Mouse (Mus musculus) lung, embryonic 14.5 days (tissue): Measurements from ENCODE around the gene Ddx58. TPM values are rescaled to one million over a fixed set of nuclear protein-coding genes. Genes with fewer than 3 reads are reported as not detected.

Source experiments
- ATAC-seq: fragments of 200-750 bp; cut with Nextera tagmentation; 2 replicates; pipeline ENCODE4 v1.8.0; 2017; ENCODE audit warnings: mild to moderate bottlenecking, moderate TSS enrichment, moderate library complexity; ENCODE audit not compliant: insufficient read depth
- DNase-seq: peaks from one replicate; pipeline ENCODE4 v3.0.0-alpha.2; 2015
- H3K27ac ChIP-seq: fragments of 300-500 bp; sonication (generic); 2 replicates; pipeline ENCODE4 v1.5.1; 2014; ENCODE audit warnings: low read depth, mild to moderate bottlenecking, moderate library complexity
- H3K27me3 ChIP-seq: fragments of 300-500 bp; sonication (generic); 2 replicates; pipeline ENCODE4 v1.6.1; 2014; ENCODE audit warnings: low read length, control low read depth; ENCODE audit not compliant: insufficient read depth
- H3K36me3 ChIP-seq: fragments of 300-500 bp; sonication (generic); 2 replicates; pipeline ENCODE4 v1.6.1; 2014; ENCODE audit warnings: control low read depth; ENCODE audit not compliant: insufficient read depth
- H3K4me1 ChIP-seq: fragments of 300-500 bp; sonication (generic); 2 replicates; pipeline ENCODE4 v1.6.1; 2014; ENCODE audit warnings: antibody characterized with exemption, control low read depth; ENCODE audit not compliant: insufficient read depth
- H3K4me2 ChIP-seq: fragments of 300-500 bp; sonication (generic); 2 replicates; pipeline ENCODE4 v1.6.1; 2014; ENCODE audit warnings: mild to moderate bottlenecking
- H3K4me3 ChIP-seq: fragments of 300-500 bp; sonication (generic); 2 replicates; pipeline ENCODE4 v1.5.1; 2014; ENCODE audit warnings: low read depth, low read length
- H3K9ac ChIP-seq: fragments of 300-500 bp; sonication (generic); 2 replicates; pipeline ENCODE4 v1.6.1; 2014
- H3K9me3 ChIP-seq: fragments of 300-500 bp; sonication (generic); 2 replicates; pipeline ENCODE4 v1.6.1; 2016; ENCODE audit warnings: low read depth, low read length, control low read depth
- CTCF ChIP-seq: IDR thresholded peaks from 2 replicates; pipeline ENCODE4 v1.5.1; 2016; ENCODE audit warnings: antibody characterized with exemption, low read depth
- WGBS: fragments of 180-500 bp; shearing (Covaris S2); extraction: QIAGEN DNeasy Blood & Tissue Kit; methylation state at CpG from one replicate; pipeline ENCODE4 v1.1.7; 2014; 5-methylcytosine and 5-hydroxymethylcytosine counted together
- polyA plus RNA-seq: library from polyadenylated mRNA; unstranded; fragments of >200 nt; fragmentation: Nextera tagmentation; extraction: Ambion mirVana; gene quantifications from 2 replicates; pipeline ENCODE4 v1.2.1, GENCODE M21; 2014

Gene Ddx58
- polyA plus RNA-seq, 1 experiment from 2014 or later: 7.6 TPM

DNA sequence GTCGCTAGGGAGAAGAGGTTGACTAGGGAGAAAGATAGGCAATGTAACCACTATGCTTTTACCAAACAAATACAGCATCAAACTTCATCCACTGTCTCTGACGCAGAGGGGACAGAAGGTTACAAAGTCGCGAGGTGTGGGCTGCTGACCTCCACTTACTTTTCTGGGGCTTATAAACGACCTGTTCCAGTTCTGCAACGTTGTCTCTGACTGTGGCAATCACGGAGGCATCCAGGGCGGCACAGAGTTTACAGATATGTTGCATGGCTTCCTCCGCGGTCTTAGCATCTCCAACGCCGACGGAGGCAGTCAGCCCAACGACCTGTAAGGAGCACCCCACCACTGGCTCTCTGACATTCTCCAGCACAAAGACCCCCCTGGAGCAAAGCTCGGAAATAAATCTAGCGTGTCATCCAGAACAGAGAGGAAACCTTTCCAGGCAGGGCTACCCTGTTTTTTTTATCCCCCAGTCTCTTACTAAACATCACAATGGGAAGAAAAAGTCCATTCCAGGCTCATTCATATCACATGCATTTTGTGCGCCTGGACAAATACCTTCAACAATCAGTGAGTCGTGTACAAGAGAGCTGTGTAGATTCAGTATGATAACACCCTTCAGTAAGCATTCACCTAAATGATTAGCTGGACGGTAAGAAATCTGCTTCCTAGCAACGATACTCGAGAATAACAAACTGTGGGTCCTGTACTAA lies 17.6 kb downstream of the Ddx58 start:
- 40% methylated on average over 21 of the region's 21 CpGs for WGBS
- no peak for DNase-seq
- H3K4me1 ChIP-seq: no peaks in the 10 kb centered on the region
- no peak for ATAC-seq
- H3K27ac ChIP-seq: no peak overlapping the region
- H3K36me3 ChIP-seq: no peaks in the 10 kb centered on the region
- TF ChIP-seq CTCF: no peak
- no peak overlapping the region for H3K4me3 ChIP-seq
- no peaks in the 10 kb centered on the region for H3K27me3 ChIP-seq
- H3K9me3 ChIP-seq: no peaks in the 10 kb centered on the region
- no peak overlapping the region for H3K9ac ChIP-seq
- no peak overlapping the region for H3K4me2 ChIP-seq

DNA sequence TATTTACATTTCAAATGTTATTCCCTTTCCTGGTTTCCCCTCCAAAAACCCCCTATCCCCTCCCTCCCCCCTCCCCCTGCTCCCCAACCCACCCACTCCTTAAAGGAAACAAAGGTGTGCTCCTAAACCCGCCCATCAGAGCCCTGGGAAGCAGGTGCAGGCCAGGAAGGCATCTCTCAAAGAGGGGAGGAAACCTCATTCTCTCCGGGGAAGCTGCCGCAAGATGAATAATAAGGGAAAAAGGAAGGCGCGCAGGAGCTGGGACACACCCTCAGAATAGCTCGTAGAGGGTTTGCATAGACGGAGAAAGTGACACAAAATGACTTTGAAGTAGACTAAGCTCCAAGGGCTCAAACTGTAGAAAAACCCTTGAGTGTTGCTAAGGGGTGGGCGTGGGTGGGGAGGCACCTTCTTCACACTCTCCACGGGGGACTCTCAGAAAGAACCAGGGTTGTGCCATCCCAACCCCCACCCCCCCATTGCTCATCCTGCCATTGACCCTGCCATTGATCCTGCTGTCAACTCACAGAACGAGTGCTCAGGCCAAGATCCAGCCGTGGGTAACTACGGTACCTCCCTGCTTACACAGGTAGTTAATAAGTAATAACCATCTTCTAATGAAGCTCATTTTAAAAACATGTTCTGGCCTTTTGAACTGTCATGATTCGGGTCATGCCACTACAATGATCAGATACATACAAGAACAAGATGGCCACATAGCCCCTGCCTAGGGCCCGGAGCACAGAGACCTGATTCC lies 18.4 kb downstream of the Ddx58 start:
- H3K9me3 ChIP-seq: no peaks in the 10 kb centered on the region
- no peak for DNase-seq
- H3K4me2 ChIP-seq: peak overlapping the region; percentile 39; the same call in 1 of the 2 replicates
- no peak overlapping the region for H3K4me3 ChIP-seq
- H3K9ac ChIP-seq: no peak overlapping the region
- WGBS: 17% methylated on average over 14 of the region's 14 CpGs
- no peaks in the 10 kb centered on the region for H3K36me3 ChIP-seq
- TF ChIP-seq CTCF: no peak
- H3K4me1 ChIP-seq: no peaks in the 10 kb centered on the region
- H3K27ac ChIP-seq: no peak overlapping the region
- no peak for ATAC-seq
- no peaks in the 10 kb centered on the region for H3K27me3 ChIP-seq

DNA sequence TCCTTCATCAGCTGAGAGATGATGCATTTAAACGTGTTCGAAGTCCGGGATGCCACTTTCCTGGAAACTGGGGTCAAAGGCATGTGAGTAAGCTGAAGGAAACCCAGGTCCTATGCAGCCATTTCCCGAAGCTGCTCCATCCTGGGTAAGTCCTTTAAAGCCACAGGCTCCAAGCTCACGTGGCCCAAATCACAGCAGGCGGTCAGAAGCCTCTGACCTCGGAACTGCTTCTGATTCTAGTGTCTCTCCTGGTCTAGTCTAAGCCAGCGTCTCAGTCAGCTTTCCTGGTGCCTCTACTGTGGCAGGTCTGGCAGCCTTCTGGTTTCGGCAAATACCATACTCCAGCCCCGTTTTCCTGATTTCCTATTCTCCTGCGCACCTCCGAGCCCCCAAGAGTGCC lies 19.2 kb downstream of the Ddx58 start:
- Histone ChIP-seq H3K27me3 (no peaks in the 10 kb centered on the region), H3K27ac (no peak overlapping the region), H3K9me3 (no peaks in the 10 kb centered on the region), H3K36me3 (no peaks in the 10 kb centered on the region), H3K4me2 (peak overlapping the region; percentile 39; the same call in 1 of the 2 replicates), H3K4me3 (no peak overlapping the region), H3K4me1 (no peaks in the 10 kb centered on the region), H3K9ac (peak overlapping the region; percentile 13; the same call in 1 of the 2 replicates)
- no peak for TF ChIP-seq CTCF
- DNase-seq (no peak), ATAC-seq (no peak)
- WGBS: 15% methylated on average over 12 of the region's 12 CpGs

DNA sequence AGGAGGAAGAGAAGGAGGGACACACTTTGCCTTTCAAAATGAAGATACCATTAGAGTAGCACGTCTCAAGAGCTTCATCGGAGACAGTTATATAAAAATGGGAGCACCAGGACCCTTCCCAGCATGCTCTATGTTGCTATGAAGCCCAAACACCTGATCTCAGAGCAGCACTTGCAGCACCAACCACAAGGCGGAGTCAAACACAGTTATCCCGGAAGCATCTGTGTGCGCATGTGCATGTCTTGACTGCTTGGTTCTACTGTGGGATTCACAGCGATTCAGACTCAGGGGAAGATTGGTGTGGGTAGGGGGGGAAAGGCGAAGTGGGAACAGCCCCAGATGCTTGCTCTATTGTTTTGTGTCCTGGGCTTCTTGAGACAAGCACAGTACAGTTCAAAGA lies 21.2 kb downstream of the Ddx58 start:
- Histone ChIP-seq H3K36me3 (no peaks in the 10 kb centered on the region), H3K4me2 (no peak overlapping the region), H3K27ac (no peak overlapping the region), H3K4me3 (no peak overlapping the region), H3K9ac (no peak overlapping the region), H3K4me1 (no peaks in the 10 kb centered on the region), H3K9me3 (no peaks in the 10 kb centered on the region), H3K27me3 (no peaks in the 10 kb centered on the region)
- 64% methylated on average over 7 of the region's 7 CpGs for WGBS
- peak; percentile 60 for TF ChIP-seq CTCF
- DNase-seq (peak; percentile 48), ATAC-seq (peak; percentile 47; the same call in 1 of the 2 replicates)

DNA sequence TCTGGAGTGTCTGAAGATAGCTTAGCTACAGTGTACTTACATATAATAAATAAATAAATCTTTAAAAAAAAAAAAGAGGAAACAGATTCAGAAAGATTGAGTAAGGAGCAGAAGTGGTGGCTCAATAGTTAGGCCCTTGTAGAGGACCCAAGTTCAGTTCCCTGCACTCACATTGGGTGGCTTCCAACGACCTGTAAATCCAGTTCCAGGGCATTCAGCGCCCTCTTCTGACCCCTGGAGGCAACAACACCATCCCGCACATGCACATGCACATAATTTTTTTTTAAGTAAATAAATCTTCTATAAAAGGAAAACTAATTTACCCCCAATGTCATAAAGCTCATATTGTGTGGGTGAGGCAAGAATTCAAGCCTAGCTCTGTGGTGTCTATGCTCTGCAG lies 21.7 kb downstream of the Ddx58 start:
- Histone ChIP-seq H3K4me1 (no peaks in the 10 kb centered on the region), H3K4me2 (no peak overlapping the region), H3K9ac (no peak overlapping the region), H3K4me3 (no peak overlapping the region), H3K27ac (no peak overlapping the region), H3K27me3 (no peaks in the 10 kb centered on the region), H3K9me3 (no peaks in the 10 kb centered on the region), H3K36me3 (no peaks in the 10 kb centered on the region)
- DNase-seq (no peak), ATAC-seq (no peak)
- WGBS: 46% methylated on average over 3 of the region's 3 CpGs
- TF ChIP-seq CTCF: no peak; the same call in 1 of the 2 replicates

DNA sequence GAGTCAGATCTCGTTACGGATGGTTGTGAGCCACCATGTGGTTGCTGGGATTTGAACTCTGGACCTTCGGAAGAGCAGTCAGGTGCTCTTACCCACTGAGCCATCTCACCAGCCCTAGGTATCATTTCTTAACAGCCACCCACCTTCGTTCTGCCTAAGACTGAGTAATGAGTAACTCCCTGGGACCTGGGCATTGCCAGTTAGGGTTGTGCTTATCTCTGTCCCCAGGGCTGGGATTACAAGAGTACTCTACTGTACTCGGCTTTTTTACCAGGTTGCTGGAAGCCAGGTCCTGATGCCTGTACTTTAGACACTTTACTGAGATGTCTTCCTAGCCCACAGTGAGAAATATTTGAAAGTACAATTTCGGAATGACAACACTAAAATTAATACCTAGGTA lies 27.5 kb downstream of the Ddx58 start:
- no peaks in the 10 kb centered on the region for H3K36me3 ChIP-seq
- no peaks in the 10 kb centered on the region for H3K9me3 ChIP-seq
- DNase-seq (no peak), ATAC-seq (no peak)
- no peak overlapping the region for H3K4me3 ChIP-seq
- no peaks in the 10 kb centered on the region for H3K27me3 ChIP-seq
- H3K4me1 ChIP-seq: no peaks in the 10 kb centered on the region
- no peak for TF ChIP-seq CTCF
- no peak overlapping the region for H3K4me2 ChIP-seq
- no peak overlapping the region for H3K9ac ChIP-seq
- 87% methylated on average over 4 of the region's 6 CpGs for WGBS
- no peak overlapping the region for H3K27ac ChIP-seq

DNA sequence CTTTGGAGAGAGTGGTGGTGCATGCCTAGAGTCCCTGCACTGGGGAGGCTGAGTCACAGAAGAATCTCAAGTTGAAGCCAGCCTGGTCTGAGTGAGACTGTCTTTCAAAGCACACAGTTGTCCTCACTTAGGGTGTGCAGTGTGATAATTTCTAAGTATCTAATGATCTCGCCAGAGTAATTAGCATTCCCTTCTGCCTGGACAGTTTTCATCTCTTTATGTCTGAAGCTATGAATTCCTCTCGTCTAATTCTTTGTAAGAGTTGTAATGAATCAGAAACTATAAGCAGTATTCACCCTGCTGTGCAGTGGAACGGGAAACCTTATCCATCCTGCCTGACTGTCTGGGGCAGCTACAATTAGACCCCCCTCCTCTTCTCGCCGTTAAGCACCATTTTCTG lies 31.9 kb downstream of the Ddx58 start:
- Histone ChIP-seq H3K9ac (no peak overlapping the region), H3K4me1 (no peaks in the 10 kb centered on the region), H3K9me3 (no peaks in the 10 kb centered on the region), H3K27me3 (no peaks in the 10 kb centered on the region), H3K27ac (no peak overlapping the region), H3K36me3 (peaks cover 10% of the 10 kb centered on the region; the same call in 1 of the 2 replicates), H3K4me2 (no peak overlapping the region), H3K4me3 (no peak overlapping the region)
- 82% methylated on average over 5 of the region's 5 CpGs for WGBS
- no peak for DNase-seq
- ATAC-seq: no peak
- no peak for TF ChIP-seq CTCF
